In the genomic region with DNA sequence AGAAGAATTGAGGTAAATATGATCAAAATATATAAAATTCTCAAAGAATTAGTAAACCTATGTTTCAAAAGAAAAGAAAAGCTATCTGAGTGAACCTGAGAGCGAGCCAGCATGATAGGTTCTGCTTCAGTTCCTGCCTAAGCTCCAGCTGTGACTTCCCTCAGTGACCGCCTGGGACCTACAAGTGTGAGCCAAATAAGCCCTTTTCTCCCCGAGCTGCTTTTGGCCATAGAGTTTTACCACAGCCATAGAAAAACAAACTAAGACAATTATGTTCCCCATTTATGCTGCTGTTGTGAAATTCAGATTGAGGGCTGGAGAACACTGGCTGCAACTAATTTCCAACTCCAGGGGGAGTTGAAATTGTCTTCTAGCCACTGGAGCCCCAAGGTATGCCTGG, we compare ENCODE assay signal across 14 mouse cellular contexts.
"Had no signal": no experiment of that assay in that cellular context is flagged by ENCODE, and none has a peak within 500 bp of the region (broad histone marks: within the 10 kb centered on the region; RNA-seq: fewer than 3 reads in every experiment).

No protein-coding gene starts in this region.

- H3K4me1 ChIP-seq: limb, embryonic 15.5 days; liver, embryonic 12.5 days; midbrain, embryonic 12.5 days; neural tube, embryonic 13.5 days had no signal

- DNase-seq: kidney, adult 8-10 months; kidney, postnatal 36 days; layer of hippocampus, postnatal 36 days; lung, embryonic 14.5 days; lung, postnatal 10 days; retina, postnatal 1 day; right cerebral cortex, postnatal 4 days; spleen, adult 18-20 months; thymus, postnatal 36 days had no signal

- H3K36me3 ChIP-seq: limb, embryonic 15.5 days; liver, embryonic 12.5 days; midbrain, embryonic 12.5 days; neural tube, embryonic 13.5 days had no signal

- H3K4me3 ChIP-seq: limb, embryonic 15.5 days; liver, embryonic 12.5 days; midbrain, embryonic 12.5 days; neural tube, embryonic 13.5 days had no signal

- ATAC-seq: liver, embryonic 12.5 days had no signal

- H3K27me3 ChIP-seq: limb, embryonic 15.5 days; liver, embryonic 12.5 days; midbrain, embryonic 12.5 days; neural tube, embryonic 13.5 days had no signal

- H3K27ac ChIP-seq: kidney, postnatal 0 days; limb, embryonic 15.5 days; liver, embryonic 12.5 days; midbrain, embryonic 12.5 days; neural tube, embryonic 13.5 days had no signal

- H3K9me3 ChIP-seq: limb, embryonic 15.5 days; liver, embryonic 12.5 days; midbrain, embryonic 12.5 days; neural tube, embryonic 13.5 days had no signal

- H3K9ac ChIP-seq: limb, embryonic 15.5 days; liver, embryonic 12.5 days; lung, embryonic 14.5 days; midbrain, embryonic 12.5 days; neural tube, embryonic 13.5 days had no signal
